Mouse (Mus musculus) urinary bladder, postnatal 4 days (tissue): Measurements from ENCODE around the gene Snrpd3.
A peak's percentile ranks its signal among the peaks of the same experiment; 100 is the strongest.
"Not testable (repeated sequence)": the region's sequence is repeated elsewhere in the genome, so short reads cannot be mapped to it uniquely, and the experiment has no call there.

Experiments
- DNase-seq, 2 experiments: peaks; one replicate each; pipeline ENCODE4 v3.0.0; 2021 to 2022; ENCODE audit warnings: low spot score in 2 of 2

The Snrpd3 gene

DNA sequence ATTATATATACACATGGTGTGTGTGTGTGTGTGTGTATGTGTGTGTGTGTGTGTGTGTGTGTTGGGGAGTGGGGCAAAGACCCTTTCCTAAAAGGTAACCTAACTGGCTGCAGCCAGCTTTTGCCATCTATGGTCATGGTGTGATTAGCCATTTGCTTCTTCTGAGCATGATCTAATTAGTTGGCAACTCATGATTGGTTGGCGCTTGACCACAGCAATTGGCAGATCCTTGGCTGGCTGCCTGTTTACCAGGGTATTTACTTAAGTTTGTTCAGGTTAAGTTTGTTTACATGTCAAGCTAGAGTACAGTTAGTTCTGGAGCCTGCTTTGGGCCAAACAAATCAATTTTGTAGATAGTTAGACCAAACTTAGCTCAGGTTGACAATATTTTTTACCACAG is 15.7 kb upstream of the Snrpd3 start:
- DNase-seq: no peak

DNA sequence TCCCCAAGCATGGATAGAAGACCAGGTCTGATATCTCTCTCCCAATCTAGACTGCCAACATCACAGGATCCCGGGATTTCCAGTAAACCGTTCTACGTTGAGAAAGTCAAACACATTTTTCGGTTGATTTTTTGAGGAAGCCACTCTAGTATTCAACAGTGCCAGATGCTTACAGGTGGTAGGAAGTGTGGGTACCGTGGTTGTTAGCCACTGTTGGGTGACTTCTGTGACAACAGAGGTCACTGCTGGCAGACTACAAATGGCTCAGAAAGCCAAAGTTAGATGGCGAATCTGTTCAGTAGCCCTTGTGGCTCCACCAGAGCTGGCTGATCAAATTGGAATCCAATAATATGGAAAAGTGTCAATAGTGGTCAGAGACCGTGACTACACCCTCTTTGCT is 13.7 kb upstream of the Snrpd3 start:
- no peak for DNase-seq

DNA sequence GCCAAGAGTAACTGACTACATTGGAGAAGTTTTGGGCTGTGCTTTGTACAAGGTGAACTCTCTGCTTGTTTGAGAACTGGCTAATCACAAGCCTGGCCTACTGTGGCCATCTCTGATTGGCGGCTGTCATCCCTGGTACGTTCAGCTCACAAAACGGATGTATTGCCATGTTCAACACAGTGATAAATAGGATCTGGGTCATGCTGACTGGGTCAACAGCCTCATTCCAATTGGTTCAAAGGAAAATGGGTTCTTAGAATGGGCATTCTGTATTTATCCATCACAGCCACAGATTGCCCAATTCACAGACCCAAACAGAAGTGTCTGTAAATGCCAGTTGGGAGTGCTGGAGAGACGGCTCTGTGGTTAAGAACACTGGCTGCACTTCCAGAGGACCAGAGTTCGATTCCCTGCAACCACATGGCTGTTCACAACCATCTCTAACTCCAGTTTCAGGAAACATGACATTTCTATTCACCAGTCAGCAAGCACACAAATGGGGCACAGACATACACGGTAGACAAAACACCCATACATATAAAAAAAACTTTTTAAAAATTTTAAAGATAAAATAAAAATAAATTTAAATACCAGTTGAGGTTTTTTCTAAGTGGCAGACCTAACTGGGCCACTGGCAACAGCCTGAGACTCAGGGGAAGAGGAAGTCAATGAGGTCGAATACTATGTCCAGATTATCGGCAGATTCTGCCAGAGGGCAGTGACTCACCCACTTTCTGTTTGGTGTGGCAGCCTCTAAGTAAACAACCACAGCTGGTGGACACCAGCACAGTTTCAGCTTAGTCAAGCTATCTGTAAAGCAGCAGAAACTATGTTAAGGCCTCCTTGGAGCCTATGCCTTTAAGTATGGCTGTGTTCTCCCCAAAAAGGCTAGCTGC is 12.9 kb upstream of the Snrpd3 start:
- DNase-seq: no peak

DNA sequence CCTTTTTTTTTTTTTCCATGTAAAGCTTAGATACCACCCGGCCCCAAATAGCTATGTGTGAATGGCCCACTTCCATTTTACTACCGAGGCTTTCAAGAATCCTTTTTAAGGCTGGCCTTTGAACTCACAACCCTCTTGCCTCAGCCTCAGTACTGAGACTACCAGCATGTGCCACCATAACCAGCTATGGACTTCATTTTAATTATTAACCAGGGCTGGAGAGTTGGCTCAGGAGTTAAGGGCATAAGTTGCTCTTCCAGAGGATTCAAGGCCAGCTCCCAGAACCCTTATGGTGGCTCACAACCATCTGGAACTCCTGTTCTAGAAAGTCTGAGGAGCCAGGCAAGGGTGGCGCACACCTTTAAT is 12.2 kb upstream of the Snrpd3 start:
- no peak for DNase-seq

DNA sequence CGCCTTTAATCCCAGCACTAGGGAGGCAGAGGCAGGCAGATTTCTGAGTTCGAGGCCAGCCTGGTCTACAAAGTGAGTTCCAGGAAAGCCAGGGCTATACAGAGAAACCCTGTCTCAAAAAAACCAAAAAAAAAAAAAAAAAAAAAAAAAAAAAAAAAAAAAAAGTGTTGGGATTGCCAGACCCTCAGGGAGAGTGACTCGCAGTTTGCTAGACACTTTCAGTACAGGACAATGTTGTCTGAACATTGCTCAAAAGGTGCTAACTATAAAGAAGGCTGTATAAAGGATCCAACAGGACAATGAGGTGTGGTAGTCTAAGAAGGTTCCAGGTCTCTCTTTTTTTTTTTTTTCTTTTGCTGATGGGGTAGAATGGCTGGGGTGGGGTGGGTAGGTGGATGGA is 11.4 kb upstream of the Snrpd3 start:
- DNase-seq: not testable (repeated sequence)

DNA sequence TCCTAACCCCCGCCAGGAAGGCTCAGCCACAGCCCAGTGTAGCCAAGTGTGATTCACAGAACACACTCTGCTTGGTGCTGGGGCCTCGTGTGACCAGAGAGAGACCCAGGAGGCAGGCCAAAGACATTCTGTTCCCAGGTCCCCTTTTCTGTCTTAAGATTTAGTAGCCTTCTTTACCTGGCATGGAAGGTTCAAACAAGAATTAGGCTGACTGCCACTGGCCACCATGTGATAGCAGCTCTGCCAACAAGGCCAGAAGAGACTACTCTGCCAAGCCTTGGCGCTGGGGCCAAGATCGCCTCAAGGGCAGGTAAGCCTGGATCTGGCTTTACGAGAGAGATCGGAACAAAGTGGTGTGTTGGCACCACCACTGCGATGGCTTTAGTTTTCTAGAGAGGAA is 6.9 kb upstream of the Snrpd3 start:
- DNase-seq: no peak

DNA sequence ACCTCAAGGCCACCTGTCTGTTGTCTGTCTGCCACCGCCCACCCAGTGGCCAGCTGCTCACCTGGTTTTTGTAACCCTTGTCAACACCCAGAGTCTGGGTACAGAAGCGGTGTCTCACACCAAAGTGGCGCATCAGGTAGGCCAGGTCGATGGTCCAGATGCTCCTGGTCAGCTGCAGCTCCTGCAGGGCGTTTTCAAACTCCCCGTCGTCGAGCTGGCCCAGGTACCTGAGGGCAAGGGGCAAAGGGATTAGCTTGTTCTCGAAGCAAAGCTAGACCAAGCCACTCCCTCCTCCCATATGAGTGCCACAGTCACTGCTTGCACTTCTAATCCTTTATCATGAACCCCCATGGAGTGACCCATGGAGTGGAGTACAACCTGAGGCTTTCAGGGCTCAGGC is 6.3 kb upstream of the Snrpd3 start:
- DNase-seq: no peak

DNA sequence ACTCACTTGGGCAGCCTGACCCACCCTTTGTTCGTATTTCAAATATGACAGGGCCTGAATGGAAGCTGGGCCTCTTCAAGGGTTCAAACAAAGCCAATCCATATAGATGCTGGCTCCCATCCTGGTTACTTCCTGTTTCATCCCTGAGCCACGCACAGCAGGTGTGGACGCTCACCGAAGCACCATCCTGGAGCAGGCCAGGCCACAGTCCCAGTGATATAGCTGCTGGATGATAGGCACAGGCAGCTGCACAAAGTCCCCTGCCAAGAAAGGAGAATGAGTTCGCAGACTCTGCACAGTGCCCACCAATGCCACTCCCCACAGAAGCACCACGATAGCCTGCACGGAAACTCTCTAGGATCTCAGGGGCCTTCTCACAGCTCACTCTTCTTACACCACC is 5.5 kb upstream of the Snrpd3 start:
- no peak for DNase-seq

DNA sequence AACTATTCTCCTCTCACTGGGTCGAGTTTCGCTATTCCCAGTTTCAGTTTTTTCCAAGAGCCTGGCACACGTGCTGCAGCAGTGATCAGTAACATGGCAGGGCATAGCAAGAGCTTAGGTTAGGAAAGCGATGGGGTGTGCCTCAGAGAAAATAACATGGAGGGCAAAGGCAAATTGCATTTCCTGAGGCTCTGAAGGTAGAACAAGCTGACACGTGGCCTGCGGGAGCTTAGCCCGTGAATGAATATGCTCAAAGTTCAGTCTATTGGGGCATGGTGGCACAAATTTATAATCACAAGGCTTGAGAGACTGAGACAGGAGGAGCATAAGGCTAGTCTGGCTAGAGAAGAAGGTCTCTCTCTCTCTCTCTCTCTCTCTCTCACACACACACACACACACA is 4.6 kb upstream of the Snrpd3 start:
- no peak for DNase-seq

DNA sequence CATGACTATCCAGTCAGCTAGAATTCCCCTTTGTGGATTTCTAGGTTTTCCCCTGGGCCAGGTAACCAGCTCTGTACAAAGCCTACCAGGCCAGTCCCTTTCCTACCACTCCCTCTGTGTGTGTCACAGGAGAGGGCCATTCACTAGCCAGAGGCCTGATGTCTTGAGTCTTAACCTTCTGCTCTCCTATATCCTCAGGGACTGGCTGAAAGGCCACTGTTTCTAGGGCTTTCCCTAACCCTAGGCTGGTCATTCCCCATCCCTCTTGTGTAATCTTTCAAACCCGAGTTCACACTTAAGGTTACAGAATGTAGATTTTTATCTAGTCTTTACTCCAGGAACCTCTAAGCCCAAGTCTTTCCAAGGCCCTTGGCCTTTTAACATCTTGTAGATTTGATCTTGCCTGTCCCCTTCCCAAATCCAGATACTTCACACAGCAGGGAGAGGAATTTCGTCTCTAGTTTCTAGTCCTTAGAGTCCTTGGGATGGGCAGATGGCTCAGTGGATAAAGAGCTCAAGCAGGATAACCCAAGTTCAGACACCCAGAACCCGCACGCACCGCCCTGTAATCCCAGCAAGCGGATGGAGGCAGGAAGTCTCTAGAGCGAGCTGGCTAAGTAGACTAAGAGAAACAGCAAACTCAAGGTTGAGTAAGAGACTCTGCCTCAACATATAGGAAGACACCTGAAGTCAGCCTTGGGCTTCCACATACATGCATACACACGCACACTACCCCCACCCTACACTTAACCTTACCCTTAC is 3.9 kb upstream of the Snrpd3 start:
- no peak for DNase-seq

DNA sequence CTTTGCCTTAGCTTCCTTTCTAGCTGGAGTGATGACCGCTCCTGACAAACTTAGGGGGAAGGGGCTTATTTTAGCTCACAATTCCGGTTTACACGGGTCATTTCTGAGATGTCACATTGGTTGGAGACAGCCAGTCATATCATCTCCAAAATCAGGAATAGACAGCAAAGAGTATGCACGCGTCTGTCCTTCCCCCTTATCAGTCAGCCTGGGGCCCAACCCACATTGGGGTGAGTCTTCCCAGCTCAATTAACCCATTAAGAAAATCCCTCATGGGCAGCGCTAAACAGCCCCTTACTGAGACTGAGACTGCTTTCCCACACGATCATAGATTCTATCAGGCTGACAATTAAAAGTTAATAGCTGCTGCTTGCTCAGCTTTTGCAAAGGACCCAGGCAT is 3.0 kb upstream of the Snrpd3 start:
- DNase-seq: no peak

DNA sequence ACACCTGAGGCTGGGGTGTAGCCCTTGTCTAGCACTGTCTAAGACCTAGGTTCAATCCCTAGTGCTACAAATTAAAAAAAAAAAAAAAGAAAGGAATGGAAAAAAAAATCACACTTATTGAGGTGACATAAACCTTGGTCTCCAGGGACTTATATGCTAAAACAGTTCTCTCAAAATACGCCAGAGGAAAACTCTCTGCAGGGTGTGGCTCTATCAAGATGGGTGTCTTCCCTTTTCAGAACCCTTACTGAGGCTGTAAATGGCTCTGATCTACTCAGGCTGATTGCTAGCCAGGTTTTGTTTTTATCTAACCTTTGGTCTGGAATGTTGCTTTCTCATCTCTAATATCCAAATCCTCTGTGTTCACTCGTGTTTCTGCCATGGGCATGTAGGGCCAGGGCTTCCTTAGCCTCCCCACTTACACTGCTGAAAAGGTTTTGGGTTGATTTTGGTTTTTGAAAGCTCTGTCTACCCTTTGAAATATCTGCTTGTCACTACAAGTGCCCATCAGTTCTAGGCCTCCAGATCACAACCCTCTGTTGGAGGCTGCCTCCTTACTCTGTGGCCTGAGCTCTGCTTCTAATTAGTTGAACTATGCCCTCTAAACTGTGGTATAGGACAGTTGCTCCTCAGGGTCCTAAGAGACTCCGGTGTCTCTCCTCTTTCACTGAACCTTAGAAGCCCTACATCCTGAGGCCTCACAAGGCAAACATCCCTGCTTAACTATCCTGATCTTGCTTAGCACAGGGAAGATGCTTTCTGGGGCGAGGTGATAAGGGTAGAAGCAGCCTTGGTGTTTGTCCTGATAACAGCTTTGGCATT is 1.9 kb upstream of the Snrpd3 start:
- no peak for DNase-seq

DNA sequence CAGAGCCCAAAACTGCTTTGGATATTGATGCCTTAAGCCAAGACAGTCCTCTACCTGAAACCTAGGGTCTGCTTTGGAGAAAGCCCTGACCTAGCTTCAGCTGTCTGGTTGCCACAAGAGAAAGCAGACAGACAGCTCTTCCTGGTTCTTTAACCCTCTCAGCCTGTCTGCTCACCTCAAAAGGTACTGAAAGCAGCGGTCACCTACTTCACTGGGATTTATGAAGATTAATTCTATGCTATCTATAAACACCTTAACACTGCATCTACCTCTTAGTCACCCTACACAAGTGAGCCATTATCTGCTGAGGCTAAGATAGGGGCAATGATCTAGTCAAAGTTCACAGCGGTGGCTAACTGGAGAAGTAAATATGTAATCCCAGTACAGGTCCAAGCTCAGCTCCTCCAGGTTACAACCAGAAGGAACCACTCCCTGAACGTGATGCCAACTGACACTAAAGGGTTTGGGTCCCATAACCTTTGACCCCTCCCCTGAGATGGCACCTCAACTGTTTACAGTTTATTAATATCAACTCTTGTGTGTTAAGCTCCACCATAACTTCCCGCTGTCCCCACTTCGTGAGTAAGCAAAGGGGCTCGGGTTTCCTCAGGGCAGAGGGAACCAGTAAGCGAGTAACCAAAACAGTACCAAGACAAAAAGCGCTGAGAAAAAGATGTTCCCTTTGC is 1.2 kb upstream of the Snrpd3 start:
- no peak for DNase-seq

DNA sequence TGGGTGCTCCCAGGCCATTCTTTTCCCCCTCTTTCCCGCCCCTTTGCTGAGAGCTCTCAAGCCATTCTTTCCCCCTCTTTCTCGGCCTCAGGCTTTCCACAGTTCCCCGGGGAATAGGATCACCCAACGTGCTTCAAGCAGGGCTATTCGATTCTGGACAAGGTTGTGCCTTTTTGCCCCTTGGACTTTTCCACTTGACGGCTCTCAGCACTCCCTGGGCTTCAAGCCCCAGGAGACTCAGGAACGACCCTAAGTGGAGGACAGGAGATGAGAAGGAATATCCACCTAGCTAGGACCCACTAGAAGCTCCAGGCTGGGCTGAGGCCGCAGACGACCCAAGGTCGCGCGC is 653 bp upstream of the Snrpd3 start:
- no peak for DNase-seq

DNA sequence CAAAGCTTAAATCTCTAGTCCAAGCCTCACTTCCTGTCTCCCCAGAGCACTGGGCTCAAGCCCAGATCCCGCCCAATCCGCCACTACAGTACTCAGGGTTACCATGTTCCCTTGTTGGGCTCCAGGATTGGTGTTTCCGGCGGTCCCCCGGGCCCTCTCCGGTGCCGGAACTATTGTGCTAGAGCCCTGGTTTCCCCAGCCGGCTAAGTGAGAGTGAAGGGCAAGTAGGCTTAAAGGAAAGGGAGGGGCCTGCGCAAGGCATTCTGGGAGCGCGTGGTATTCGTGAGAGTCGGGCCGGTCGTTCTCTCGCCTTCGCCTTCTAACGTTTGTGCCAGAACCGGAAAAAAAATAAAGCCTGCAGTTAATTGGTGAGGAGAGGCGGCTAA is 400 bp downstream of the Snrpd3 start, which contains the start of gene Gucd1:
Gucd1 (minus strand) TSS at position 215 of the 386 bp plus-strand sequence.
- peak; percentile 96 to 98 for DNase-seq

DNA sequence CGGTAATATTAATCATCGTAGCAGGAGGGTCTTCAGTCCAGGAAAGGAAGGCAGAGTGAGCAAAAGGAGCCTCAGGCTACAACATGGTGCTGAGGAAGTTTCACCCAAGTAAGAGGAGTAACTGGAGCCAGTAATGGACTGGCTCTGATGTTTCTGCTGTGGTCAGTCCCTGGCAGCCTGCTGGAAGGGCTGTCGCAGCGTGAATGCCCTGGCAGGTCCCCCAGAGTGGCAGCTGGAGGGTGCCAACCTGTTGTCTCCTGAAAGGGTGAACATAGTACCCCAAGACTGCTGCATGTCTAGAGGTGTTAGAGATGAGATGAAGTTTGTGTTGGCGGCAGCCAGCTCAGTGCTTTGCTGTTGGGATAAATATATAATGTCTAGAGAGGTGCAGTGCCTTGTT is 3.2 kb downstream of the Snrpd3 start:
- no peak for DNase-seq

DNA sequence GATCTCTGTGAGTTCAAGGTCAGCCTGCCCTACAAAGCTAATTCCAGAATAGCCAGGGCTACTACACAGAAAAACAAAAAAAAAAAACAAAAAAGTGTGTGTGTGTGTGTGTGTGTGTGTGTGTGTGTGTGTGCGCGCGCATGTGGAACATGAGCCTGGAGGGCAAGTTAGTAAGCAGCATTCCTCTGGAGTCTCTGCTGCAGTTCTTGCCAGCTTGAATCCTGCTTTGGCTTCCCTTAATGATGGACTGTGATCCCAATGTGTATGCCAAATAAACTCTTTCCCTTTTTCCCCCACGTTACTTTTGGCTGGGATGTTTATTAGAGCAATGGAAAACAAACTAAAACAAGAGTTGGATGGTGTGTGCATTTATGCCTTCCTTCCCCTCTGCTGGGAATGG is 4.3 kb downstream of the Snrpd3 start:
- no peak for DNase-seq

DNA sequence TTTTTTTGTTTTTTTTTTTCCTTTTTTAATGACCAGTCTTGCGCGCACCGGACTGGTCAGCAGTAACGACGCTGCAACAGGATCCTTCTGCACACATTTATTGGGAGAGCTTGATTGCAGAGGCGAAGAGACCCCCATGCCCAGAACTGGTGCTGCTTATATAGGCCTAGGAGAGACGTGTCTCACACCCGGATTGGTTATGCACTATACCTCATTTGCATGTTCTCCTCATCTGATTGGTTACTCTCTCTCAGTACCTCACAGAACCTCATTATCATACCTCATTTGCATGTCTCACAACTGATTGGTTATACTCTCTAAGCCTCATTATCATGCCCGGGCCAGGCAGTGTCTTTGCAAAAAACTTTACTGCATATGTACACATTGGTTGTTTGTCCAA is 8.1 kb downstream of the Snrpd3 start:
- DNase-seq: not testable (repeated sequence)

DNA sequence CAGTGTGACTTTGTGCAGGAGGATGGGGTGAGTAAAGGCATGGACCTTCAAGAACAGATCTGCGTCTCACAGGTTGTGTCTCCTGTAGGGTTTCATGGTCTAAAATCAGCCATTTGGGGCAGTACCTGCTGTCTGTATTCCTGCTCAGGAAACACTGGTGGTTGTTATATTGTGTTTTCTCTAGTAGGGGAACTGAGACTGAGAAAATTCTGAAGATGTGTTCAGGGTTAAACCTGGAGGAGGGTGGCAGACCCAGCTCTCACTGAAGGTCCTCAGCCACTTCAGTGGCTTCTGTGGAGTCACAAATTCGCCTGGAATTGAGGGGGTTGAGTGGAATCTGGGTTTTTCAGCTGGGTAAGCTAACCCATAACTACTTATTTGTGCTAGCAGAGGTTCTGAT is 13.0 kb downstream of the Snrpd3 start:
- DNase-seq: no peak

DNA sequence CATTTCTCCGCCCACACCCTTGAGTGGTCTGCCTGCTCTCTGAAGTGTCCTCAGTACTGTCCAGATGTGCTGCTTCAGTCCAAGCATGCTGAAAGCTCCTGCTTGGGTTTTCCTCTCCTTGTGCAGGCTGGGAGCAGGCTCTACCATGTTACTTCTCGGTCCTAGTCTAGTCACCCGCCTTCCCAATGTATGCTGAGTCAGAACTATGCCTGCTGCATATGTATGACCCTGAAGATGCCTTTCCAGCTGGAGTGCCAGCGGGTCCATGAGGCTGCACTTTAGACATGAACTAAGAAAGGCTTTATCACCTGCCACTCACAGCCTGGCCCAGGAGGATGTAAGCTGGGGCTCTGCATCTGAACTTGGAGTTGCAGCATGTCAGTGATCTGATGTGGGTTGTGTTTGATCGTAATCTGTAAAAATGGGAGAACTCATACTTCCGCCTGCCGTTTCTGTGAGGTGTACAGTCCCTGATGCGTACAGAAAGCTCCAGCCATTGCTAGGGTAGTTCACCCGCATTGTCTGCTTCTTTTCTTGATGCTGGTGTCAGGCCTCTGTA is 14.3 kb downstream of the Snrpd3 start:
- DNase-seq: no peak

DNA sequence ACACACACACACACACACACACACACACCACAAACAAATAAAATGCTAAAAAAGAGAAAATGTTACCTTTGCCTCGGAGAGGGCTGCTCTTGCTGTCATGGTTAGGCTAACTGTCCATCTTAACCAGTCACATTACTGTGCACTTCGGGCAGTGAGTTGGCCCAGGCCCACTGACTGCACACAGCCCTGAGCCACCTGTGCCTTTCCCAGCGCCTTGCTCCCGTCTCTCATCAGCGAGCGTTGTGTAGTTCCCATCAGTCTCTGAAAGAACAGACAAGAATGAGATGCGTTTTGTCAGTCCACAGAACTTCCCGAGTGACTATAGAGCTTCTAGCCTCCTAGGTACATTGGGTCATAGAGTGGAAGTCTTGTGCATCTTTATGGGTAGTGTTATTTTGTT is 16.9 kb downstream of the Snrpd3 start:
- DNase-seq: no peak

DNA sequence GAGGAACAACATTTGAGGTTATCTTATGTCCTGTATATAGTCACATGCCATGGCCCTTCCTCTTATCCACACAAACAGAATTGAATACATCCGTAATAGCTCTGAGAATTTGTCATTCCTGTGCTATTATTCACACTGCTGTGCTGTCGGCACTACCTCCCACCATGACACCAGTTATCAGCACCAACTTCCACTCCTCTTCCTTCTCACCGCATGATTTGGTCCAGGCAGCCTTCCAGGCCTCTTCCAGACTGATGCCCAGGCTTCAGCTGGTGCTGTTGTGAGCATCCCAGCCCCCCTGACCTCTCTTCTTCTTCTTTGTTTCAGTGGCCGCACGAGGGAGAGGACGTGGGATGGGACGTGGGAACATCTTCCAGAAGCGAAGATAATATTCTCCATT is 17.6 kb downstream of the Snrpd3 start:
- DNase-seq: no peak
